8 mouse cellular contexts compared by ENCODE assay signal in genomic region chr17:34121879-34122187, GRCm38 (mm10). TPM values are rescaled to one million over a fixed set of nuclear protein-coding genes. Genes with fewer than 3 reads are reported as not detected.
A peak's percentile ranks its signal among the peaks of the same experiment; 100 is the strongest.
DNase-seq lines count a peak whose midpoint lies in the region; ATAC-seq lines count a peak whose summit lies in the region.

No protein-coding gene starts in this region.

- H3K4me2 ChIP-seq in embryonic facial prominence, embryonic 11.5 days (ENCODE audit: low read depth, low read length) = peak overlapping the region; percentile 94
- peak overlapping the region; percentile 98 for H3K4me2 ChIP-seq in hindbrain, embryonic 12.5 days (replicated peaks)
- H3K4me2 ChIP-seq in limb, embryonic 11.5 days (ENCODE audit: low read depth, severe bottlenecking) = peak overlapping the region; percentile 82
- peak overlapping the region; percentile 98 for H3K4me2 ChIP-seq in midbrain, embryonic 12.5 days (replicated peaks)

- 0 out of 2 replicates have a peak, but pooled peaks have one; percentile 10 for ATAC-seq in embryonic facial prominence, embryonic 11.5 days (replicated peaks; ENCODE audit: insufficient number of reproducible peaks, low FRiP score, low TSS enrichment, low read depth)
- ATAC-seq in hindbrain, embryonic 12.5 days (ENCODE audit: low FRiP score) = peak; percentile 32
- ATAC-seq in limb, embryonic 11.5 days (ENCODE audit: insufficient number of reproducible peaks, low FRiP score, low TSS enrichment, low read depth) = peak; percentile 10; the same call in 1 of the 2 replicates
- no peak for ATAC-seq in midbrain, embryonic 12.5 days (ENCODE audit: low FRiP score, low read depth)

- H3K36me3 ChIP-seq in embryonic facial prominence, embryonic 11.5 days (replicated peaks; ENCODE audit: control insufficient read depth, insufficient read depth, low read depth, low read length) = peaks cover 5% of the 10 kb centered on the region
- peaks cover 18% of the 10 kb centered on the region for H3K36me3 ChIP-seq in hindbrain, embryonic 12.5 days
- peaks cover 11% of the 10 kb centered on the region for H3K36me3 ChIP-seq in limb, embryonic 11.5 days (ENCODE audit: control insufficient read depth, insufficient read depth, low read length)
- H3K36me3 ChIP-seq in midbrain, embryonic 12.5 days = peaks cover 10% of the 10 kb centered on the region

- peak; percentile 74 for DNase-seq in heart, adult 8-10 months (ENCODE audit: low spot score)
- DNase-seq in heart, adult 11 months = no peak
- peak; percentile 82 for DNase-seq in NIH3T3 (ENCODE audit: low read depth)
- DNase-seq in embryonic facial prominence, embryonic 11.5 days (ENCODE audit: low spot score) = peak; percentile 86
- peak; percentile 82 for DNase-seq in limb, embryonic 11.5 days (ENCODE audit: low spot score)
- DNase-seq in testis, postnatal 14 days (ENCODE audit: low spot score) = peak; percentile 78

- H3K4me3 ChIP-seq in embryonic facial prominence, embryonic 11.5 days (ENCODE audit: low read depth, low read length) = peak overlapping the region; percentile 100
- H3K4me3 ChIP-seq in hindbrain, embryonic 12.5 days = peak overlapping the region; percentile 99
- peak overlapping the region; percentile 99 for H3K4me3 ChIP-seq in limb, embryonic 11.5 days (ENCODE audit: low read depth, low read length)
- H3K4me3 ChIP-seq in midbrain, embryonic 12.5 days = peak overlapping the region; percentile 99

- no peaks in the 10 kb centered on the region for H3K4me1 ChIP-seq in embryonic facial prominence, embryonic 11.5 days (ENCODE audit: control insufficient read depth, insufficient read depth, low read length)
- H3K4me1 ChIP-seq in hindbrain, embryonic 12.5 days = peaks cover 25% of the 10 kb centered on the region
- H3K4me1 ChIP-seq in limb, embryonic 11.5 days (ENCODE audit: control insufficient read depth, insufficient read depth, low read length) = peaks cover 12% of the 10 kb centered on the region
- H3K4me1 ChIP-seq in midbrain, embryonic 12.5 days = peaks cover 18% of the 10 kb centered on the region

- H3K27ac ChIP-seq in embryonic facial prominence, embryonic 11.5 days (replicated peaks; ENCODE audit: low read depth, low read length) = peak overlapping the region; percentile 100
- peak overlapping the region; percentile 100 for H3K27ac ChIP-seq in hindbrain, embryonic 12.5 days
- peak overlapping the region; percentile 100 for H3K27ac ChIP-seq in limb, embryonic 11.5 days (replicated peaks; ENCODE audit: low read depth, low read length)
- peak overlapping the region; percentile 100 for H3K27ac ChIP-seq in midbrain, embryonic 12.5 days (replicated peaks)

- no peaks in the 10 kb centered on the region for H3K9me3 ChIP-seq in embryonic facial prominence, embryonic 11.5 days (replicated peaks; ENCODE audit: control insufficient read depth, low read length)
- no peaks in the 10 kb centered on the region for H3K9me3 ChIP-seq in hindbrain, embryonic 12.5 days (replicated peaks)
- H3K9me3 ChIP-seq in limb, embryonic 11.5 days (ENCODE audit: control insufficient read depth, low read length) = no peaks in the 10 kb centered on the region
- H3K9me3 ChIP-seq in midbrain, embryonic 12.5 days = no peaks in the 10 kb centered on the region

- WGBS in embryonic facial prominence, embryonic 11.5 days = 3% methylated on average over 8 of the region's 10 CpGs
- WGBS in hindbrain, embryonic 12.5 days = 0% methylated on average over 7 of the region's 10 CpGs
- 0% methylated on average over 8 of the region's 10 CpGs for WGBS in limb, embryonic 11.5 days
- 4% methylated on average over 7 of the region's 10 CpGs for WGBS in midbrain, embryonic 12.5 days

- no peaks in the 10 kb centered on the region for H3K27me3 ChIP-seq in embryonic facial prominence, embryonic 11.5 days (ENCODE audit: control insufficient read depth, insufficient read depth, low read length)
- no peaks in the 10 kb centered on the region for H3K27me3 ChIP-seq in hindbrain, embryonic 12.5 days
- H3K27me3 ChIP-seq in limb, embryonic 11.5 days (ENCODE audit: control insufficient read depth, insufficient read depth, low read length) = no peaks in the 10 kb centered on the region
- peaks cover 4% of the 10 kb centered on the region; the same call in 1 of the 2 replicates for H3K27me3 ChIP-seq in midbrain, embryonic 12.5 days

- peak overlapping the region; percentile 98 for H3K9ac ChIP-seq in embryonic facial prominence, embryonic 11.5 days (replicated peaks; ENCODE audit: low read length)
- H3K9ac ChIP-seq in hindbrain, embryonic 12.5 days = peak overlapping the region; percentile 91
- peak overlapping the region; percentile 98 for H3K9ac ChIP-seq in limb, embryonic 11.5 days (ENCODE audit: low read length)
- H3K9ac ChIP-seq in midbrain, embryonic 12.5 days (replicated peaks) = peak overlapping the region; percentile 98

RNA-seq across cellular contexts. Expression of gene Brd2, which starts 0.6 kb away (rescaled TPM):
- total RNA-seq in heart, adult 8-10 months (2022) = 10 to 100 TPM; 61.0 to 75.7 (median 69.8) TPM
- polyA plus RNA-seq in embryonic facial prominence, embryonic 11.5 days (2014; fragmentation: Nextera tagmentation; extraction: Ambion mirVana) = 95.9 and 114 TPM in 2 replicates
- 137 and 151 TPM in 2 replicates for polyA plus RNA-seq in hindbrain, embryonic 12.5 days (2016; fragmentation: Nextera tagmentation; extraction: Ambion mirVana)
- polyA plus RNA-seq in limb, embryonic 11.5 days (2014; fragmentation: Nextera tagmentation; extraction: Ambion mirVana) = 141 and 152 TPM in 2 replicates
- 144 and 148 TPM in 2 replicates for polyA plus RNA-seq in midbrain, embryonic 12.5 days (2016; fragmentation: Nextera tagmentation; extraction: Ambion mirVana)

RNA-seq across cellular contexts. Expression of gene H2-DMa, which starts 2.5 kb away (rescaled TPM):
- 1 to 10 TPM; 2.2 to 3.9 (median 3.7) TPM for total RNA-seq in heart, adult 8-10 months (2022)
- 9.4 and 9.7 TPM in 2 replicates for polyA plus RNA-seq in embryonic facial prominence, embryonic 11.5 days (2014; fragmentation: Nextera tagmentation; extraction: Ambion mirVana)
- polyA plus RNA-seq in hindbrain, embryonic 12.5 days (2016; fragmentation: Nextera tagmentation; extraction: Ambion mirVana) = 13.1 and 14.2 TPM in 2 replicates
- polyA plus RNA-seq in limb, embryonic 11.5 days (2014; fragmentation: Nextera tagmentation; extraction: Ambion mirVana) = 7.5 and 9.1 TPM in 2 replicates
- polyA plus RNA-seq in midbrain, embryonic 12.5 days (2016; fragmentation: Nextera tagmentation; extraction: Ambion mirVana) = 9.8 and 9.9 TPM in 2 replicates

RNA-seq across cellular contexts. Expression of gene H2-DMb2, which starts 21.3 kb away (rescaled TPM):
- total RNA-seq in heart, adult 8-10 months (2022) = 1 to 10 TPM in 2 of 4 experiments, under 1 TPM in 2; 0.65 to 1.1 (median 0.97) TPM
- not detected in 2 replicates for polyA plus RNA-seq in embryonic facial prominence, embryonic 11.5 days (2014; fragmentation: Nextera tagmentation; extraction: Ambion mirVana)
- 0.21 TPM in 1 of 2 replicates, not detected in the other for polyA plus RNA-seq in hindbrain, embryonic 12.5 days (2016; fragmentation: Nextera tagmentation; extraction: Ambion mirVana)
- polyA plus RNA-seq in limb, embryonic 11.5 days (2014; fragmentation: Nextera tagmentation; extraction: Ambion mirVana) = 0.23 TPM in 1 of 2 replicates, not detected in the other
- 0.16 and 0.23 TPM in 2 replicates for polyA plus RNA-seq in midbrain, embryonic 12.5 days (2016; fragmentation: Nextera tagmentation; extraction: Ambion mirVana)

RNA-seq across cellular contexts. Expression of gene H2-Oa, which starts 29.7 kb away (rescaled TPM):
- total RNA-seq in heart, adult 8-10 months (2022) = under 1 TPM in 2 of 4 experiments, not detected in 2; 0.25 to 0.28 TPM
- 0.20 and 0.26 TPM in 2 replicates for polyA plus RNA-seq in embryonic facial prominence, embryonic 11.5 days (2014; fragmentation: Nextera tagmentation; extraction: Ambion mirVana)
- 0.29 and 0.39 TPM in 2 replicates for polyA plus RNA-seq in hindbrain, embryonic 12.5 days (2016; fragmentation: Nextera tagmentation; extraction: Ambion mirVana)
- polyA plus RNA-seq in limb, embryonic 11.5 days (2014; fragmentation: Nextera tagmentation; extraction: Ambion mirVana) = 0.55 and 1.2 TPM in 2 replicates
- 0.17 and 0.56 TPM in 2 replicates for polyA plus RNA-seq in midbrain, embryonic 12.5 days (2016; fragmentation: Nextera tagmentation; extraction: Ambion mirVana)

RNA-seq across cellular contexts. Expression of gene H2-DMb1, which starts 31.0 kb away (rescaled TPM):
- 1 to 10 TPM; 1.8 to 3.0 (median 2.4) TPM for total RNA-seq in heart, adult 8-10 months (2022)
- polyA plus RNA-seq in embryonic facial prominence, embryonic 11.5 days (2014; fragmentation: Nextera tagmentation; extraction: Ambion mirVana) = 1.3 and 1.4 TPM in 2 replicates
- polyA plus RNA-seq in hindbrain, embryonic 12.5 days (2016; fragmentation: Nextera tagmentation; extraction: Ambion mirVana) = 1.4 and 2.1 TPM in 2 replicates
- polyA plus RNA-seq in limb, embryonic 11.5 days (2014; fragmentation: Nextera tagmentation; extraction: Ambion mirVana) = 0.45 and 0.61 TPM in 2 replicates
- 0.16 and 0.73 TPM in 2 replicates for polyA plus RNA-seq in midbrain, embryonic 12.5 days (2016; fragmentation: Nextera tagmentation; extraction: Ambion mirVana)
